Mouse (Mus musculus): ENCODE measurements around the gene Rps8.

GRCm38 (mm10) chr4:117120445-117121414, 35.3 kb downstream of the Rps8 start:
- peak; percentile 72 for TF ChIP-seq CTCF (IDR thresholded peaks at IDR 0.05; ENCODE audit: insufficient read depth, low read length)
- TF ChIP-seq POLR2A (IDR thresholded peaks at IDR 0.05; ENCODE audit: borderline replicate concordance, extremely low read depth, low read depth, low read length): peak; percentile 85
